Mouse (Mus musculus) embryo, embryonic 9.5 days (tissue): ENCODE measurements around the gene Rflna.

ENCODE experiments used
- DNase-seq: peaks from one replicate; pipeline ENCODE4 v3.0.0-alpha.2; 2017; ENCODE audit errors: extremely low spot score

Rflna gene

DNA sequence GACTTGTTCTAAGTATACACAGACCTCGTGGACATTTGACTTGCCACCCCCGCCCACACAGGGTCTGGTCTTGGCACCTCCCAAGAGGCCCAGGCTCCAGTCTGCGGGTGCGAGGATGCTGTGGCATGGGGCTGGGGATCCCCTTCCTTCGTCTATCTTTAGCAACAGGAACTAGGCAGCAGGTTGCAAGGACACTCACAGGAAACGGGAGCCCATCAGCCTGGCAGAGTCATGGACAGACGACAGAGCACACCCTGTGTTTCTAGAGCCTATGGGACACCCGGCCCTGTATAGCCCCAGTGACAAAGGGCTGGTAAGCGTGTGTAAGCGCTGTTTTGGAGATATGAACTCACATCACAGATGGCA lies 49.2 kb downstream of the Rflna start:
- DNase-seq = no peak

GRCm38 (mm10) chr5:125052603-125053488 lies 49.8 kb downstream of the Rflna start:
- no peak for DNase-seq

- DNase-seq = no peak
These were observed 50.6 kb downstream of the Rflna start for GRCm38 (mm10) chr5:125053661-125054060.

- no peak for DNase-seq
These were observed 52.9 kb downstream of the Rflna start for GRCm38 (mm10) chr5:125055901-125056300.

DNA sequence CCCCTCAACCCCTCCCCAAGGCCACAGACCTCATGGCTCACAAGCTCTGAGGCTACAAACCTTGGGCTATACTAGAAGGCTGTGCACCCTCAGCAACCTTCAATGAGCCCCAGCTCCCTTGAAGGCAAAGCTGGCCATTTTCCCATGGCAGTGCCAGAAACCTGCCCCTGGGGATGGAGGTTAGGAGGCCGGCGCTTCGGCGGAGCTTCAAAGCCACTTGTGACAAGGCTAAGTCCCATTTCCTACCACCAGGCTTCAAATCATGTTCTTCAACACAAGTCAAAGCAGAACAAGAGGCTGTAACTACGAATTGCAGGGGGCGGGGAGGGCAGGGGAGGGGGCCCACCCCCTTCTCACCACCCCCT lies 53.3 kb downstream of the Rflna start:
- DNase-seq = no peak

DNA sequence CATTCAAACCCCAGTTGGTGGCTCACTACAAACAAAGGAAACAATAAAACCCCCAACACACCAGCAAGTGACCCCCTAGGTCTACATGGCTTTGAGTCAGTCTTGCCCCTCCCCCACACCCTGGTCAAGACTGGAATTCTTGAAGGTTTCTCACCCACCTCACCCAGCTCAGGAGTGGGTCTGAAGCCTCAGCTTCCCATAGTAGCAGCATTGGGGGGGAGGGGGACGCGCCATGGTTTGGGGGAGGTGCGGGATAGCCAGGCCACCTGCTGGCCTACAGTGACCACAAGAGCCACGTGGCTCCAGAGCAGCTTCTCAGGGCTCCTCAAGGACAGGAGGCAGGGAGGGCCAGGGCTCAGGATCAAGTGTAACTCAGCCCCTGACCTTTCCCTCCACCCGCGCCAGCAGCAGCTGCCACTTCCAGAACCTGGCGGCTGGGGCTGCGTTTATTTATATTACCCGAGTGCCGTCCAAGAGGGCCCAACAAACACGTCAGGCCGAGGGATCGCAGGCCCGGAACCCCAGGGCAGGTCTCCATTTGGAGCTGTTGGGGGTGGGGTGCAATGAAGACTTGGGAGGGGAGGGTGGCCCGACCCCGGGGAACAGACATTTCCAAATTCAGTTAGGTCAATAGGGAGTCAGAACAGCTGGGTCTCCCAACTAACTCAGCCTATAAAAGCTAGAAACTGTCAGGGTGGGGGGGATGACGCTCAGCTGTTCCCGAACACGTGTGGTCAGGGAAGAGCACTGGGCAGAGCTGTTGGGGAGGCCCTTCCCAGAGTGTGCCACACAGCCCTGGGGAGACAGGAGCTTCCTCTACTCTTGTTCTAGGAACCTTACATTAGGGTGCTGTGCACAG lies 53.9 kb downstream of the Rflna start:
- DNase-seq = peak; percentile 75

GRCm38 (mm10) chr5:125057555-125058266 lies 54.7 kb downstream of the Rflna start:
- DNase-seq = peak; percentile 46

- no peak for DNase-seq
These were observed 55.2 kb downstream of the Rflna start for GRCm38 (mm10) chr5:125058267-125058668.
